Mouse (Mus musculus): Measurements from ENCODE around the gene Asb7. TPM values are rescaled to one million over a fixed set of nuclear protein-coding genes. Genes with fewer than 3 reads are reported as not detected.

The Asb7 gene
- total RNA-seq, 1 experiment = 10.9 TPM

- Histone ChIP-seq H3K36me3 (ENCODE audit: control insufficient read depth, insufficient read depth, low read length, poor library complexity, severe bottlenecking) (peaks cover 11% of the 10 kb centered on the region; the same call in 1 of the 2 replicates), H3K27ac (ENCODE audit: insufficient read depth, low read depth, low read length, poor library complexity, severe bottlenecking) (no peak overlapping the region; the same call in 1 of the 2 replicates)
Measured at GRCm38 (mm10) chr7:66655471-66655870, 33.9 kb downstream of the Asb7 start.

DNA sequence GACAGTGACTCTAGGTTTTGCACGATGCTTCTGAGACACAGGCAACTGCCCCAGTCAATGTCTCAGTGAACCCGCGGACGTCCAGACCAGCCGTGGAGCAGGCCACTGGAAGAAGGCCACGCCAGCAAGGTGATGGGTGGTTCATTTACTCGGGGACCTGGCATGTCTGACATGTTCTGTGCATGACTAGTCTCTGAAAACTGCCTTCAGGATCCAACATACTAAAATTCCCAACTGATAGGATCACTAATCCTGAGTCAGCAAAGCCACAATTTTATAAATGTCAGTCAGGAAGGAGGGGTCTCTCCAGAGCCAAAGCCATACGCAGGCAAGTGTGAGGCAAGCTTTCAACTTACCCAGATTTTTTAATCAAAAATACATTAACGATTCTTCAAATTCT, 35.8 kb downstream of the Asb7 start:
- no peak for TF ChIP-seq ZNF384 (IDR thresholded peaks at IDR 0.05; ENCODE audit: low read depth, low read length)
- no peak for TF ChIP-seq ZC3H11A (IDR thresholded peaks at IDR 0.05; ENCODE audit: borderline replicate concordance, low read depth, low read length)
- no peak for TF ChIP-seq MAFK (IDR thresholded peaks at IDR 0.05; ENCODE audit: insufficient read depth, low read depth, low read length)
- no peak overlapping the region for H3K4me3 ChIP-seq (ENCODE audit: insufficient read depth in 1 of 2, low read depth in 1 of 2, low read length in 2 of 2, poor library complexity in 1 of 2, severe bottlenecking in 1 of 2)
- in situ Hi-C loops (cut with MboI; ENCODE audit: low sequenced_read_pairs in 2 of 2, unreplicated experiment in 2 of 2) = loop anchor here (25.0 kb wide), 3 partner anchors 241 to 541 kb away; partner anchors contain the start of gene Chsy1 (in 1 of the 2)
- peaks cover 6% of the 10 kb centered on the region; the same call in 1 of the 2 replicates for H3K36me3 ChIP-seq (ENCODE audit: control insufficient read depth, insufficient read depth, low read length, poor library complexity, severe bottlenecking)
- DNase-seq (ENCODE audit: low read depth, low spot score) = no peak
- H3K9me3 ChIP-seq (ENCODE audit: control insufficient read depth, insufficient read depth, low read depth, low read length) = no peaks in the 10 kb centered on the region
- H3K4me1 ChIP-seq (ENCODE audit: control insufficient read depth in 2 of 2, insufficient read depth in 2 of 2, low read length in 2 of 2, poor library complexity in 1 of 2) = no peaks in the 10 kb centered on the region
- H3K27ac ChIP-seq (ENCODE audit: insufficient read depth, low read depth, low read length, poor library complexity, severe bottlenecking) = no peak overlapping the region
- H3K9ac ChIP-seq (ENCODE audit: insufficient read depth, low read depth, low read length, poor library complexity, severe bottlenecking) = no peak overlapping the region

More at GRCm38 (mm10) chr7:66655471-66655870, 33.9 kb downstream of the Asb7 start:
- in situ Hi-C loops (cut with MboI; ENCODE audit: low sequenced_read_pairs in 2 of 2, unreplicated experiment in 2 of 2) = loop anchor here (25.0 kb wide), 3 partner anchors 243 to 543 kb away; partner anchors contain the start of gene Chsy1 (in 1 of the 2)
- TF ChIP-seq ZC3H11A (IDR thresholded peaks at IDR 0.05; ENCODE audit: borderline replicate concordance, low read depth, low read length) = no peak
- no peak for TF ChIP-seq CHD2 (IDR thresholded peaks at IDR 0.05; ENCODE audit: low read depth, low read length)
- no peak for TF ChIP-seq ZNF384 (IDR thresholded peaks at IDR 0.05; ENCODE audit: low read depth, low read length)
- TF ChIP-seq HCFC1 (IDR thresholded peaks at IDR 0.05; ENCODE audit: borderline replicate concordance, insufficient read depth, low read length) = no peak
- DNase-seq (ENCODE audit: low read depth, low spot score) = no peak
- H3K4me1 ChIP-seq (ENCODE audit: control insufficient read depth in 2 of 2, insufficient read depth in 2 of 2, low read length in 2 of 2, poor library complexity in 1 of 2) = peaks cover 0 to 2% of the 10 kb centered on the region in 2 experiments; a peak in 1 of 4 replicates
- H3K9me3 ChIP-seq (ENCODE audit: control insufficient read depth, insufficient read depth, low read depth, low read length) = no peaks in the 10 kb centered on the region
- no peak overlapping the region for H3K9ac ChIP-seq (ENCODE audit: insufficient read depth, low read depth, low read length, poor library complexity, severe bottlenecking)
- no peak overlapping the region for H3K4me3 ChIP-seq (ENCODE audit: insufficient read depth in 1 of 2, low read depth in 1 of 2, low read length in 2 of 2, poor library complexity in 1 of 2, severe bottlenecking in 1 of 2)

- no peak for DNase-seq (ENCODE audit: low read depth, low spot score)
- Histone ChIP-seq H3K9ac (ENCODE audit: insufficient read depth, low read depth, low read length, poor library complexity, severe bottlenecking) (no peak overlapping the region), H3K9me3 (ENCODE audit: control insufficient read depth, insufficient read depth, low read depth, low read length) (no peaks in the 10 kb centered on the region), H3K4me1 (ENCODE audit: control insufficient read depth in 2 of 2, insufficient read depth in 2 of 2, low read length in 2 of 2, poor library complexity in 1 of 2) (no peaks in the 10 kb centered on the region), H3K4me3 (ENCODE audit: insufficient read depth in 1 of 2, low read depth in 1 of 2, low read length in 2 of 2, poor library complexity in 1 of 2, severe bottlenecking in 1 of 2) (no peak overlapping the region), H3K36me3 (ENCODE audit: control insufficient read depth, insufficient read depth, low read length, poor library complexity, severe bottlenecking) (peaks cover 4% of the 10 kb centered on the region; the same call in 1 of the 2 replicates), H3K27ac (ENCODE audit: insufficient read depth, low read depth, low read length, poor library complexity, severe bottlenecking) (no peak overlapping the region; the same call in 1 of the 2 replicates)
- TF ChIP-seq ZC3H11A (IDR thresholded peaks at IDR 0.05; ENCODE audit: borderline replicate concordance, low read depth, low read length) (no peak), HCFC1 (IDR thresholded peaks at IDR 0.05; ENCODE audit: borderline replicate concordance, insufficient read depth, low read length) (no peak), MAFK (IDR thresholded peaks at IDR 0.05; ENCODE audit: insufficient read depth, low read depth, low read length) (no peak)
- in situ Hi-C loops (cut with MboI; ENCODE audit: low sequenced_read_pairs in 2 of 2, unreplicated experiment in 2 of 2) = loop anchor here (25.0 kb wide), 3 partner anchors 240 to 540 kb away; partner anchors contain the start of gene Chsy1 (in 1 of the 2)
Measured at GRCm38 (mm10) chr7:66652216-66652615, 37.2 kb downstream of the Asb7 start.

GRCm38 (mm10) chr7:66650883-66651282, 38.5 kb downstream of the Asb7 start:
- Histone ChIP-seq H3K9ac (ENCODE audit: insufficient read depth, low read depth, low read length, poor library complexity, severe bottlenecking) (no peak overlapping the region), H3K9me3 (ENCODE audit: control insufficient read depth, insufficient read depth, low read depth, low read length) (no peaks in the 10 kb centered on the region), H3K4me1 (ENCODE audit: control insufficient read depth in 2 of 2, insufficient read depth in 2 of 2, low read length in 2 of 2, poor library complexity in 1 of 2) (no peaks in the 10 kb centered on the region), H3K27ac (ENCODE audit: insufficient read depth, low read depth, low read length, poor library complexity, severe bottlenecking) (no peak overlapping the region), H3K36me3 (ENCODE audit: control insufficient read depth, insufficient read depth, low read length, poor library complexity, severe bottlenecking) (peaks cover 4% of the 10 kb centered on the region; the same call in 1 of the 2 replicates), H3K4me3 (ENCODE audit: insufficient read depth in 1 of 2, low read depth in 1 of 2, low read length in 2 of 2, poor library complexity in 1 of 2, severe bottlenecking in 1 of 2) (no peak overlapping the region)
- TF ChIP-seq MAFK (IDR thresholded peaks at IDR 0.05; ENCODE audit: insufficient read depth, low read depth, low read length) (no peak), HCFC1 (IDR thresholded peaks at IDR 0.05; ENCODE audit: borderline replicate concordance, insufficient read depth, low read length) (no peak), CHD2 (IDR thresholded peaks at IDR 0.05; ENCODE audit: low read depth, low read length) (no peak)
- in situ Hi-C loops (cut with MboI; ENCODE audit: low sequenced_read_pairs in 2 of 2, unreplicated experiment in 2 of 2) = loop anchor here (25.0 kb wide), 3 partner anchors 239 to 539 kb away; partner anchors contain the start of gene Chsy1 (in 1 of the 2)
- DNase-seq (ENCODE audit: low read depth, low spot score) = no peak

DNA sequence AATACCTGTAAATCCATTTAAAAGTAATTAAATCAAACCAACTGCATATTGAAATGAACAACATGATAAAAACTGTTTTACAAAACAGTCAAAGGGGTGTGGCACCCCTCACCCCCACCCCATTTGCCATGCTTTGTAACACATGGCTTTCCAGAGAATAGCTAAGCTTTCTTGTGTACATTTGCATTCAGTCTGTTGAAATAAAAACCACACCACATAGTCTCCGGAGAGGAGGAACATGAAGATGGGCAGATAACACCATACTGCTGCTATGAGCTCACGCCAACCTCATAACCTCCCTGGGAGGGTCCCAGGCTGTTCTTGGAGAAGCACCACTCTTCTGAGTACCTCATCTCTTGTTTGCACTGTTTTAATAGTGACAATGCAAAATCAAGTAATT, 40.2 kb downstream of the Asb7 start:
- Histone ChIP-seq H3K36me3 (ENCODE audit: control insufficient read depth, insufficient read depth, low read length, poor library complexity, severe bottlenecking) (peaks cover 4% of the 10 kb centered on the region; the same call in 1 of the 2 replicates), H3K9me3 (ENCODE audit: control insufficient read depth, insufficient read depth, low read depth, low read length) (no peaks in the 10 kb centered on the region), H3K9ac (ENCODE audit: insufficient read depth, low read depth, low read length, poor library complexity, severe bottlenecking) (no peak overlapping the region), H3K4me1 (ENCODE audit: control insufficient read depth in 2 of 2, insufficient read depth in 2 of 2, low read length in 2 of 2, poor library complexity in 1 of 2) (no peaks in the 10 kb centered on the region), H3K4me3 (ENCODE audit: insufficient read depth in 1 of 2, low read depth in 1 of 2, low read length in 2 of 2, poor library complexity in 1 of 2, severe bottlenecking in 1 of 2) (no peak overlapping the region), H3K27ac (ENCODE audit: insufficient read depth, low read depth, low read length, poor library complexity, severe bottlenecking) (no peak overlapping the region)
- no peak for DNase-seq (ENCODE audit: low read depth, low spot score)
- in situ Hi-C loops (cut with MboI; ENCODE audit: low sequenced_read_pairs in 2 of 2, unreplicated experiment in 2 of 2) = no loop called here
- TF ChIP-seq CHD2 (IDR thresholded peaks at IDR 0.05; ENCODE audit: low read depth, low read length) (no peak), ZC3H11A (IDR thresholded peaks at IDR 0.05; ENCODE audit: borderline replicate concordance, low read depth, low read length) (no peak), HCFC1 (IDR thresholded peaks at IDR 0.05; ENCODE audit: borderline replicate concordance, insufficient read depth, low read length) (no peak), MAFK (IDR thresholded peaks at IDR 0.05; ENCODE audit: insufficient read depth, low read depth, low read length) (no peak)

Data from ES-E14 (cell line).